Mouse (Mus musculus): ENCODE data around the gene Loxl1.

GRCm38 (mm10) chr9:58361956-58362355 lies 49.0 kb upstream of the Loxl1 start:
- no peak for TF ChIP-seq CTCF (IDR thresholded peaks at IDR 0.05)
- TF ChIP-seq EP300 (IDR thresholded peaks at IDR 0.05) = no peak
